In the genomic region with DNA sequence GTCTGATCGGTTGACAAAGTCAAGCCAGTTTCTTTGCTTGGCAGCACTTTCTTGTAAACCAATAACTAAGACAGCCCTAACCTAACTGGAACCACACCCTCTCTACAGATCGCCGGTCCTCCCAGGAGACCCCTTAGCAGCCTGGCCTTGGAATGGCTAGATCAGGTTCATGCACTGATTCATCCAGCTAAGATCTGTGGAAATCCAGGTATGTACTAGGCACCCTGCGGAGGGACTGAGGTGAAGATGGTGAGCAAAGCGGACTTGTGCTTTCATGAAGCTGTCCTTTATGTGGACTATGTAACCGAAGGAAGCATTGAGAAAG, we compare ENCODE assay signal across 9 mouse cellular contexts. TPM values are rescaled to one million over a fixed set of nuclear protein-coding genes. Genes with fewer than 3 reads are reported as not detected.
DNase-seq lines count a peak whose midpoint lies in the region; ATAC-seq and TF ChIP-seq lines count a peak whose summit lies in the region.
"Had no signal": no experiment of that assay in that cellular context is flagged by ENCODE, and none has a peak within 500 bp of the region (broad histone marks: within the 10 kb centered on the region; RNA-seq: fewer than 3 reads in every experiment).

No protein-coding gene starts in this region.

- WGBS in kidney, embryonic 15.5 days: 11% methylated on average over 6 of the region's 6 CpGs
- WGBS in hindbrain, embryonic 15.5 days: 8% methylated on average over 6 of the region's 6 CpGs
- 9% methylated on average over 6 of the region's 6 CpGs for WGBS in midbrain, embryonic 14.5 days

- peaks cover 12% of the 10 kb centered on the region for H3K4me1 ChIP-seq in kidney, embryonic 15.5 days
- 0 out of 2 replicates have a peak, but pooled peaks cover 2% of the 10 kb centered on the region for H3K4me1 ChIP-seq in cortical plate, adult 2 months (ENCODE audit: control insufficient read depth, insufficient read depth, low read length)
- peaks cover 10% of the 10 kb centered on the region for H3K4me1 ChIP-seq in hindbrain, embryonic 15.5 days (replicated peaks)
- peaks cover 4% of the 10 kb centered on the region for H3K4me1 ChIP-seq in midbrain, embryonic 14.5 days (ENCODE audit: control insufficient read depth, insufficient read depth, low read length)

- H3K9ac ChIP-seq in kidney, embryonic 15.5 days: peak overlapping the region; percentile 68
- H3K9ac ChIP-seq in hindbrain, embryonic 15.5 days: peak overlapping the region; percentile 63
- peak overlapping the region; percentile 68; the same call in 1 of the 2 replicates for H3K9ac ChIP-seq in midbrain, embryonic 14.5 days (replicated peaks; ENCODE audit: low read length)

- H3K4me2 ChIP-seq in kidney, embryonic 15.5 days: peak overlapping the region; percentile 88
- peak overlapping the region; percentile 89 for H3K4me2 ChIP-seq in hindbrain, embryonic 15.5 days
- peak overlapping the region; percentile 63 for H3K4me2 ChIP-seq in midbrain, embryonic 14.5 days (ENCODE audit: low read length)

- TF ChIP-seq CTCF in cortical plate, adult 2 months (IDR thresholded peaks at IDR 0.05; ENCODE audit: extremely low read depth, insufficient read depth, low read length): no peak

- peak overlapping the region; percentile 85; the same call in 1 of the 2 replicates for H3K27ac ChIP-seq in kidney, embryonic 15.5 days
- no peak overlapping the region for H3K27ac ChIP-seq in cortical plate, adult 2 months (ENCODE audit: insufficient read depth, low read length)
- H3K27ac ChIP-seq in hindbrain, embryonic 15.5 days (replicated peaks): peak overlapping the region; percentile 90
- H3K27ac ChIP-seq in midbrain, embryonic 14.5 days (replicated peaks; ENCODE audit: low read depth, low read length): no peak overlapping the region

- peaks cover 50% of the 10 kb centered on the region for H3K36me3 ChIP-seq in kidney, embryonic 15.5 days
- H3K36me3 ChIP-seq in hindbrain, embryonic 15.5 days: 0 out of 2 replicates have a peak, but pooled peaks cover 5% of the 10 kb centered on the region
- H3K36me3 ChIP-seq in midbrain, embryonic 14.5 days (ENCODE audit: control insufficient read depth, insufficient read depth, low read length): peaks cover 17% of the 10 kb centered on the region; the same call in 1 of the 2 replicates

- TF ChIP-seq POLR2A in cortical plate, adult 2 months (IDR thresholded peaks at IDR 0.05; ENCODE audit: extremely low read depth, insufficient read depth, low read length): no peak

- DNase-seq in kidney, adult 11 months: no peak
- no peak for DNase-seq in midbrain, embryonic 14.5 days
- DNase-seq in cerebellum, adult 8-10 months: no peak
- DNase-seq in gastrocnemius, postnatal 25 days: no peak
- no peak for DNase-seq in layer of hippocampus, adult 11-12 months (ENCODE audit: low spot score)

- peak; percentile 55 for ATAC-seq in kidney, embryonic 15.5 days (replicated peaks; ENCODE audit: low FRiP score)
- ATAC-seq in hindbrain, embryonic 15.5 days (ENCODE audit: low FRiP score, low read depth): peak; percentile 66
- peak; percentile 63; the same call in 1 of the 2 replicates for ATAC-seq in midbrain, embryonic 14.5 days (ENCODE audit: low FRiP score, low TSS enrichment)

- peak overlapping the region; percentile 69 for H3K4me3 ChIP-seq in kidney, embryonic 15.5 days (replicated peaks)
- peak overlapping the region; percentile 62 for H3K4me3 ChIP-seq in cortical plate, adult 2 months (ENCODE audit: insufficient read depth, low read length)
- H3K4me3 ChIP-seq in hindbrain, embryonic 15.5 days: peak overlapping the region; percentile 65
- H3K4me3 ChIP-seq in midbrain, embryonic 14.5 days (replicated peaks; ENCODE audit: low read depth, low read length): peak overlapping the region; percentile 62

- no peaks in the 10 kb centered on the region for H3K27me3 ChIP-seq in kidney, embryonic 15.5 days
- H3K27me3 ChIP-seq in hindbrain, embryonic 15.5 days: no peaks in the 10 kb centered on the region
- no peaks in the 10 kb centered on the region for H3K27me3 ChIP-seq in midbrain, embryonic 14.5 days (ENCODE audit: control insufficient read depth, insufficient read depth, low read length)

- no peaks in the 10 kb centered on the region for H3K9me3 ChIP-seq in kidney, embryonic 15.5 days (replicated peaks)
- no peaks in the 10 kb centered on the region for H3K9me3 ChIP-seq in hindbrain, embryonic 15.5 days
- H3K9me3 ChIP-seq in midbrain, embryonic 14.5 days (ENCODE audit: control insufficient read depth, low read length): no peaks in the 10 kb centered on the region

RNA-seq across cellular contexts. Expression of a gene that starts 0.5 kb away (rescaled TPM):
- 70.2 and 78.4 TPM in 2 replicates for polyA plus RNA-seq in kidney, embryonic 15.5 days (2015; fragmentation: Nextera tagmentation; extraction: Ambion mirVana)
- polyA plus RNA-seq in cortical plate, adult 2 months (2012; rRNA removed): 13.6 and 14.9 TPM in 2 replicates
- polyA plus RNA-seq in hindbrain, embryonic 15.5 days (2015; fragmentation: Nextera tagmentation; extraction: Ambion mirVana): 70.6 and 72.9 TPM in 2 replicates
- 58.1 and 68.0 TPM in 2 replicates for polyA plus RNA-seq in midbrain, embryonic 14.5 days (2014; fragmentation: Nextera tagmentation; extraction: Ambion mirVana)
- 10 to 100 TPM; 22.1 to 26.8 TPM for total RNA-seq in gastrocnemius, postnatal 25 days (2021)

RNA-seq across cellular contexts. Expression of a gene that starts 16.4 kb away (rescaled TPM):
- 3.1 and 4.5 TPM in 2 replicates for polyA plus RNA-seq in kidney, embryonic 15.5 days (2015; fragmentation: Nextera tagmentation; extraction: Ambion mirVana)
- 0.21 TPM in 1 of 2 replicates, not detected in the other for polyA plus RNA-seq in cortical plate, adult 2 months (2012; rRNA removed)
- 0.51 and 0.75 TPM in 2 replicates for polyA plus RNA-seq in hindbrain, embryonic 15.5 days (2015; fragmentation: Nextera tagmentation; extraction: Ambion mirVana)
- polyA plus RNA-seq in midbrain, embryonic 14.5 days (2014; fragmentation: Nextera tagmentation; extraction: Ambion mirVana): not detected in 2 replicates
- total RNA-seq in gastrocnemius, postnatal 25 days (2021): not detected
- total RNA-seq: left cerebral cortex, postnatal 14 days had no signal

RNA-seq across cellular contexts. Expression of a gene that starts 21.0 kb away (rescaled TPM):
- polyA plus RNA-seq in kidney, embryonic 15.5 days (2015; fragmentation: Nextera tagmentation; extraction: Ambion mirVana): 14.2 and 14.3 TPM in 2 replicates
- 1.1 and 6.6 TPM in 2 replicates for polyA plus RNA-seq in cortical plate, adult 2 months (2012; rRNA removed)
- 0.21 TPM in 1 of 2 replicates, not detected in the other for polyA plus RNA-seq in hindbrain, embryonic 15.5 days (2015; fragmentation: Nextera tagmentation; extraction: Ambion mirVana)
- not detected in 2 replicates for polyA plus RNA-seq in midbrain, embryonic 14.5 days (2014; fragmentation: Nextera tagmentation; extraction: Ambion mirVana)
- not detected for total RNA-seq in gastrocnemius, postnatal 25 days (2021)

RNA-seq across cellular contexts. Expression of a gene that starts 42.3 kb away (rescaled TPM):
- 26.3 and 29.5 TPM in 2 replicates for polyA plus RNA-seq in kidney, embryonic 15.5 days (2015; fragmentation: Nextera tagmentation; extraction: Ambion mirVana)
- polyA plus RNA-seq in cortical plate, adult 2 months (2012; rRNA removed): 3.0 and 3.7 TPM in 2 replicates
- 12.9 and 14.0 TPM in 2 replicates for polyA plus RNA-seq in hindbrain, embryonic 15.5 days (2015; fragmentation: Nextera tagmentation; extraction: Ambion mirVana)
- polyA plus RNA-seq in midbrain, embryonic 14.5 days (2014; fragmentation: Nextera tagmentation; extraction: Ambion mirVana): 8.4 and 13.8 TPM in 2 replicates
- 1 to 10 TPM; 3.6 to 3.7 TPM for total RNA-seq in gastrocnemius, postnatal 25 days (2021)

RNA-seq across cellular contexts. Expression of a gene that starts 42.6 kb away (rescaled TPM):
- not detected in 2 replicates for polyA plus RNA-seq in kidney, embryonic 15.5 days (2015; fragmentation: Nextera tagmentation; extraction: Ambion mirVana)
- 0.42 TPM in 1 of 2 replicates, not detected in the other for polyA plus RNA-seq in cortical plate, adult 2 months (2012; rRNA removed)
- 0.41 TPM in 1 of 2 replicates, not detected in the other for polyA plus RNA-seq in hindbrain, embryonic 15.5 days (2015; fragmentation: Nextera tagmentation; extraction: Ambion mirVana)
- not detected in 2 replicates for polyA plus RNA-seq in midbrain, embryonic 14.5 days (2014; fragmentation: Nextera tagmentation; extraction: Ambion mirVana)
- total RNA-seq in gastrocnemius, postnatal 25 days (2021): not detected
- total RNA-seq: left cerebral cortex, postnatal 14 days had no signal

Comparison
In these comparisons a context has a peak if more than half of its experiments do, and no peak if none do; other contexts are left out.
1. H3K27ac ChIP-seq: peak in kidney, embryonic 15.5 days (single experiment) and hindbrain, embryonic 15.5 days (single experiment); none in cortical plate, adult 2 months (single experiment) and midbrain, embryonic 14.5 days (single experiment).
2. Peak in every context shown above with its lines, with median percentiles within 50 percentile points of each other: ATAC-seq, H3K4me2 ChIP-seq, H3K4me3 ChIP-seq and H3K9ac ChIP-seq.